Comparison of ENCODE assay signal across 26 mouse cellular contexts in the genomic region with DNA sequence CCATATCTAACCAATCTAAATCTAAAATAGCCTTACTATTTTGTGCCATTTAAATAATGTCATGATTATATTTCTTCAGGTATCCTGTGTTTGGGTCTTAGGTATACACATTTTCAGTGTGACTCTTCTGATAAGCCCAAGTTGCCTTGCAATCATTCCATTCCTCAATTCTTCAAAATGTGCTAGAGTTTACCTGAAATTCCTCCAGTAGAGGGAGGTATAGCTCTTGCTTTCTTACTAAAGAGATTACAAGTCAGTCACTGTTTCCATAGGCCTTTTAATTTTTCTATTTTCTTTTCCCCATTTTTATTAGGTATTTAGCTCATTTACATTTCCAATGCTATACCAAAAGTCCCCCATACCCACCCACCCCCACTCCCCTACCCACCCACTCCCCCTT.
DNase-seq lines count a peak whose midpoint lies in the region; ATAC-seq and TF ChIP-seq lines count a peak whose summit lies in the region.
"Had no signal": no experiment of that assay in that cellular context is flagged by ENCODE, and none has a peak within 500 bp of the region (broad histone marks: within the 10 kb centered on the region; RNA-seq: fewer than 3 reads in every experiment).

No protein-coding gene starts in this region.

- H3K36me3 ChIP-seq in kidney, postnatal 0 days (ENCODE audit: insufficient read depth, low read length), result no peaks in the 10 kb centered on the region
- H3K36me3 ChIP-seq in kidney, embryonic 16.5 days (ENCODE audit: insufficient read depth, low read length), result no peaks in the 10 kb centered on the region
- H3K36me3 ChIP-seq in heart, embryonic 12.5 days, result no peaks in the 10 kb centered on the region
- H3K36me3 ChIP-seq: embryonic facial prominence, embryonic 15.5 days; hindbrain, embryonic 12.5 days; liver, embryonic 13.5 days; lung, embryonic 15.5 days; neural tube, embryonic 15.5 days had no signal

- no peak for DNase-seq in kidney, postnatal 0 days (ENCODE audit: low spot score)
- peak; percentile 47 for DNase-seq in 416B (ENCODE audit: low read depth)
- DNase-seq in ES-CJ7 (ENCODE audit: low read depth, low spot score), result peak; percentile 18
- peak; percentile 0 for DNase-seq in induced T-regulatory cell, adult 2 months (ENCODE audit: low read depth)
- no peak for DNase-seq in gastrocnemius, postnatal 25 days
- DNase-seq: adrenal gland, postnatal 14 days; B cell, adult 2 months; cerebellum, adult 8-10 months; cerebellum, postnatal 36 days; heart, postnatal 10 days; kidney, adult 8-10 months; kidney, postnatal 25 days; liver, embryonic 13.5 days; lung, postnatal 36 days; thymus, postnatal 14 days had no signal

- H3K27ac ChIP-seq in kidney, postnatal 0 days, result no peak overlapping the region
- no peak overlapping the region for H3K27ac ChIP-seq in kidney, embryonic 16.5 days (ENCODE audit: low read length)
- no peak overlapping the region for H3K27ac ChIP-seq in heart, embryonic 12.5 days (ENCODE audit: poor library complexity, severe bottlenecking)
- H3K27ac ChIP-seq: embryonic facial prominence, embryonic 15.5 days; hindbrain, embryonic 12.5 days; liver, embryonic 13.5 days; lung, embryonic 15.5 days; neural tube, embryonic 15.5 days had no signal

- H3K4me3 ChIP-seq in kidney, postnatal 0 days (replicated peaks; ENCODE audit: low read depth, low read length), result no peak overlapping the region
- H3K4me3 ChIP-seq in kidney, embryonic 16.5 days (ENCODE audit: low read length), result no peak overlapping the region
- H3K4me3 ChIP-seq in heart, embryonic 12.5 days, result no peak overlapping the region
- H3K4me3 ChIP-seq: embryonic facial prominence, embryonic 15.5 days; hindbrain, embryonic 12.5 days; liver, embryonic 13.5 days; lung, embryonic 15.5 days; megakaryocyte, embryonic 14.5 days; neural tube, embryonic 15.5 days had no signal

- no peak overlapping the region for H3K9ac ChIP-seq in kidney, postnatal 0 days (ENCODE audit: low read depth, low read length)
- no peak overlapping the region for H3K9ac ChIP-seq in kidney, embryonic 16.5 days (replicated peaks; ENCODE audit: low read length)
- H3K9ac ChIP-seq in heart, embryonic 12.5 days, result no peak overlapping the region
- H3K9ac ChIP-seq: embryonic facial prominence, embryonic 15.5 days; hindbrain, embryonic 12.5 days; liver, embryonic 13.5 days; lung, embryonic 15.5 days; neural tube, embryonic 15.5 days had no signal

- H3K9me3 ChIP-seq in kidney, postnatal 0 days (replicated peaks; ENCODE audit: low read length), result no peaks in the 10 kb centered on the region
- no peaks in the 10 kb centered on the region for H3K9me3 ChIP-seq in kidney, embryonic 16.5 days (ENCODE audit: low read length)
- no peaks in the 10 kb centered on the region for H3K9me3 ChIP-seq in heart, embryonic 12.5 days (replicated peaks)
- H3K9me3 ChIP-seq: embryonic facial prominence, embryonic 15.5 days; hindbrain, embryonic 12.5 days; liver, embryonic 13.5 days; lung, embryonic 15.5 days; neural tube, embryonic 15.5 days had no signal

- no peak for ATAC-seq in kidney, postnatal 0 days (replicated peaks; ENCODE audit: low FRiP score, low read depth)
- no peak for ATAC-seq in kidney, embryonic 16.5 days (ENCODE audit: low FRiP score, low TSS enrichment)
- ATAC-seq in heart, embryonic 12.5 days (ENCODE audit: insufficient number of reproducible peaks, low FRiP score), result no peak
- ATAC-seq: forebrain, embryonic 14.5 days; inflammation-experienced regulatory T-cells, adult 6 months; midbrain, embryonic 16.5 days had no signal

- TF ChIP-seq CTCF in kidney, postnatal 0 days (IDR thresholded peaks at IDR 0.05; ENCODE audit: low read depth), result peak; percentile 23; the same call in 1 of the 2 replicates

- H3K4me1 ChIP-seq in kidney, postnatal 0 days (replicated peaks; ENCODE audit: insufficient read depth, low read length), result no peaks in the 10 kb centered on the region
- H3K4me1 ChIP-seq in kidney, embryonic 16.5 days (ENCODE audit: insufficient read depth, low read length), result no peaks in the 10 kb centered on the region
- H3K4me1 ChIP-seq in heart, embryonic 12.5 days (replicated peaks), result no peaks in the 10 kb centered on the region
- H3K4me1 ChIP-seq: embryonic facial prominence, embryonic 15.5 days; hindbrain, embryonic 12.5 days; liver, embryonic 13.5 days; lung, embryonic 15.5 days; megakaryocyte, embryonic 14.5 days; neural tube, embryonic 15.5 days had no signal

- no peak overlapping the region for H3K4me2 ChIP-seq in kidney, postnatal 0 days (ENCODE audit: low read length)
- no peak overlapping the region for H3K4me2 ChIP-seq in kidney, embryonic 16.5 days (replicated peaks; ENCODE audit: low read depth, low read length)
- no peak overlapping the region for H3K4me2 ChIP-seq in heart, embryonic 12.5 days
- H3K4me2 ChIP-seq: embryonic facial prominence, embryonic 15.5 days; heart, embryonic 11.5 days; hindbrain, embryonic 12.5 days; liver, embryonic 13.5 days; lung, embryonic 15.5 days; neural tube, embryonic 15.5 days had no signal

- no peaks in the 10 kb centered on the region for H3K27me3 ChIP-seq in kidney, postnatal 0 days (ENCODE audit: insufficient read depth, low read length)
- no peaks in the 10 kb centered on the region for H3K27me3 ChIP-seq in kidney, embryonic 16.5 days (ENCODE audit: insufficient read depth, low read length)
- H3K27me3 ChIP-seq in heart, embryonic 12.5 days (replicated peaks), result no peaks in the 10 kb centered on the region
- H3K27me3 ChIP-seq: embryonic facial prominence, embryonic 15.5 days; hindbrain, embryonic 12.5 days; liver, embryonic 13.5 days; lung, embryonic 15.5 days; megakaryocyte, embryonic 14.5 days; neural tube, embryonic 15.5 days had no signal

Comparison
In these comparisons a context has a peak if more than half of its experiments do, and no peak if none do; other contexts are left out.
1. DNase-seq: peak in 416B (single experiment), ES-CJ7 (single experiment) and induced T-regulatory cell, adult 2 months (single experiment); none in kidney, postnatal 0 days (single experiment) and gastrocnemius, postnatal 25 days (single experiment).